Mouse (Mus musculus) CD8-positive naive resting alpha-beta T cell, adult 2 months (primary cell): ENCODE measurements around the gene Tenm3.

Experiments used
- DNase-seq, 2 experiments: peaks; one replicate each; pipeline ENCODE4 v3.0.0; 2022; ENCODE audit warnings: low read depth in 2 of 2, low spot score in 2 of 2

Tenm3 gene

DNA sequence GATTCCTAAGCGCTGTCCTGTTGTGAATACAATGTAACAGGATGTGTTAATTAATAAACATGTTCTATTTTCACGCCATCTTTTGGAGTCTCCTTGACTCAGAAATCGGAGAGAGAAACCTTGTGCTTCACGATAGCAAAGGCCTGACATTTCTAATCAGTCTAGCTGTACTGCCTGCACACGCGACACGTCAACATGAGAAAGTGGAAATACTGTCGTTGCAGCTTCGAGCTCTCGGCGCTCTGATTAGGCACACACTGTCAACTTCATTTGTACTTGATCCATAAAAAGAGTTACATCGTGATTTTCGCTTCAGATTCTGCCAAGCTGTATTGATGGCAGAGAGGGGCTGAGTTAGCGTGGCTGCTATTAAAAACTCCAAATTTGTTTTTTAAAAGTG lies 247.4 kb downstream of the Tenm3 start:
- no peak for DNase-seq

DNA sequence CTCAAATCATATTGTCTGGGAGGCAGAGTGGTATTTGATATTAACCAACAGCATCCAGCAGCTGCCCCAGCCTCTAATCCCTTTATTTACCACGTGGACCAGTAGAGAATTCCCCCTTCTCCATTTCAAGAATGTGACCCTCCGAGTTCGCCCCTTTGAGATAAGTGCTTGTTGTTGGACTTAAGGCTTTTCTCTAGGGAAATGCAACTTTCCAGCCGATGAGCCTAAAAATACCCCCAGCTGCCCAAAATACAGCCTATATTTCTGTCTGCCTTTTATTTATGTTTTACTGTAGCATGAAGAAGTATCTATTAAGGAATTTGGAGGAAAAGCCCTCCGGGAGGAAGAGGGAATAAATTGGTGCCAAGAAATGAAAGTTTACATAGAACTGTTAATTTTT lies 251.9 kb downstream of the Tenm3 start:
- no peak for DNase-seq

DNA sequence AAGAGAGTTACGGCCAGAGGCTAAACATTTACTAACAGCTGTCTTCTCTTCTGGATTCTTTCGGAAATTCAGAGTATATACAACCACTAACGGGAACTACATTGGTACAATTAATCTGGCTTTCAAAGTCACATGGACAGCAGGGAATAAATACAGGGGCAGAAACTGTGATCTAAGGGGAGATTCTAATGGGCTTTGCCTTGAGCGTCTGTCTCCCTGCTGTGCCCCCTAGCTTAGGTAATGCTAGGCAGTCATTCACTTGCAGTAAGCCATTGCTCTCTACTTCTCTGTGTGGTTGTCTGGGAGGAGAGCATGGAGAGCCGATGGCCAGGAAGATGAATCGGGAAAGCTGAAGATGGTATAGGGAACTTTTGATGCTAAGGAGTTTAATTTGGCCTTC lies 264.0 kb downstream of the Tenm3 start:
- DNase-seq, result no peak

DNA sequence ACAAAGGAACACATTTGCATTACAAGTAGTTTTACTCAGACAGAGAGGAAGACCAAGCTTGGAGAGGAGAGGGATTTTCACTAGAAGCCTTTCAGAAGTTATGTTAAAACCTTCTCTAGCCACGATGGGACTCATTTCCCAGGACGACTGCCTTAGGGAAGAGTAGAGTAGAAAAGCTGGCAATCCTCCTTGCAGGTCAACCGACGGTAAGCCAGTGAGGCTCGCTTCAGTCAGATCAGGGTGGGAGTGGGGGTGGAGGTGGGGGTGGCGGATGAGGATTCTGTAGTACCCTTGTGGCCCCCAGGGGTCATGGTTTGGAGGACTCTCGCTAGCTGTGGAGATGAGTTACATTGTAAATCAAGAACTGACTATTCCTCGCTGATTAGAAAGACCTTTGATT lies 264.6 kb downstream of the Tenm3 start:
- DNase-seq, result no peak

- DNase-seq, result no peak
These were observed 270.8 kb downstream of the Tenm3 start for GRCm38 (mm10) chr8:48572941-48573340.

- DNase-seq, result no peak
These were observed 271.4 kb downstream of the Tenm3 start for GRCm38 (mm10) chr8:48572345-48572744.

GRCm38 (mm10) chr8:48568608-48569007 lies 275.1 kb downstream of the Tenm3 start:
- no peak for DNase-seq

DNA sequence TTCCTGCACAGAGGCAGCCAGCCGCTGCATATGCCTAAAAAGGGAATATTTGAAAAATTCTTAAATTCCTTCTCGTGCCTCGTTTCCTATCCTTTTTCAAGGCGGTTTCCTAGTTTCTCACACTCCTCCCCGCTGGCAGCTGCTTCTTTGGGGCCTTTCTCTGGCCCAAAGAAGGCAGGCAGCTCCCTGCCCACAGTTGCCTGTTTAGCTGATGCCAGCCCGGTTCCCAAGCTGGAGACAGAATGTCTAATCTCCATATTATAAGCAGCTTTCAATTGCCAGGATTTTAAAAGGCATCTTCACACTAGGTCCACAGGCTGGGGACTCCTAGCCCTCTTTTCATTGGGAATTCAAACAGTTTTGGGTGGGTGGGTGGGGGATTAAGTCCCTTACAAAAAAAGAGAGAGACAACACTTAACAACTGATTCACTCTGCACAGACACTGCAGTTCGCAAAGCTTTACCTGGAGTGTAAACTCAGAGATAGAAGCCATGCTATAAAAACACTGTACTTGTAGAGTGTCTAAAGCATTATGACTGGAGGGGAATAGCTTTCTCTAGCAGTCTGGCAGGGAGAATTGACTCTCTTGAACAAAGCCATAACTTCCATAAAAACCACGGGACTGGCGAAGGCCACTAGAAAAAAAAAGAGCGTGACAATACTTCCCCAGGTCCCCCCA lies 275.7 kb downstream of the Tenm3 start:
- no peak for DNase-seq

- DNase-seq, result no peak
These were observed 283.5 kb downstream of the Tenm3 start for GRCm38 (mm10) chr8:48560227-48560626.

- no peak for DNase-seq
These were observed 288.1 kb downstream of the Tenm3 start for GRCm38 (mm10) chr8:48555546-48556141.

- DNase-seq, result no peak
These were observed 288.8 kb downstream of the Tenm3 start for GRCm38 (mm10) chr8:48554762-48555545.

DNA sequence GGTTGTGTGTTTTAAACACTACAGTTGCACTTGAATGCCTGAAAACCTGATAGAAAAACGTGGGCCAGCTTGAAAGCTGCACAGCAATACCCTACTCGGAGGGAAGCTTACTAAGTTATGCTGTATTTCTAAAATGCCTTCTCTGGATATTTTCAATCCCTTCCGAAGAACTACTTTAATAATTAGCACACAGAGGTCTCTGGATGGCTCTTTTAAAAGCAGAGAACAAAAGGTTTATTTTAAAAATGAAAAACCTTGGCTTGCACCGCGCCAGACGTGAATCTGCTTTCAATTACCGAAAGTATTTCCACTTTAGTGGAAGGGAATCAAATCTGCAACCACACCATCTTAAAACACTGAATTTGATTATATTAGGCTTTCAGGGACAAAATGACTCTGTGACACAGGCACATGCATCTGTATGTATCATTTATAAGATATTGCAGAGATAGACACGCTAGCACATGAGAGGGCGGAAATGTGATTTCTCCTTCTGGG lies 289.9 kb downstream of the Tenm3 start:
- no peak for DNase-seq

DNA sequence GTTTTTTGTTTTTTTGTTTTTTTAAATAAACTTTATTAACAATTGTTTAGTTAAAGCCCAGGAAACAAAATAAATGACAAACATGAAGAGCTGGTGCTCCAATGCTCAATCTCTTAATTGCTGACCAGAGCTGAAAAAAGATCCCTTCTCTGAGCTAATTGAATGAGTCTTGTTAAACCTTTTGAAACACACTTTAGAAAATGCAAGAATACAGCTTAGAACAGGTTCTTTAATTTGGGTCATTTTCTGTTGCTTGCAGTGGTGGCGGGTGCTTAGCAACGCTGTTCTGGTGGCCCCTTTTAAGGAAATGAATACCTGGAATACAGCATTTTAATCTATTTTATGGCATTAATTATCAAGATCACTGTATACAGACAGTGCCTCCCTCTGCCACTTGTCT lies 291.4 kb downstream of the Tenm3 start:
- no peak for DNase-seq

DNA sequence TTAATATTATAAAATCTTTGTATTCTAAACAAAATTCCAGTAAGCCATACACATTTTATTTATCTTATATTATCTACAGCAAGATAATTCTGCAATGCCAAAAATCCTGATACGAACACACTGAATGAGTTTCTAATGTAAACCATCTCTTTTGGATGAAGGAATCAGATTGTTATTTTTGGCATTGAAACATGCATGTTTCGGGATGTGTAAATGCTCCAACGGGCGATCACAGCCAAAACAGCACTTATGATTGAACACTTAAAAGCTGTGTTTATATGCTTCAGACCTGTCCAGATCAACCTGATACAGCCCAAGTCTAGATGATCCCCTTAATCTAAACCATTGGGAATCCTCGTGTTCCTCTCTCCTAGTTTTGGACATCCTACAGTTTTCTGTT lies 292.4 kb downstream of the Tenm3 start:
- DNase-seq, result no peak

DNA sequence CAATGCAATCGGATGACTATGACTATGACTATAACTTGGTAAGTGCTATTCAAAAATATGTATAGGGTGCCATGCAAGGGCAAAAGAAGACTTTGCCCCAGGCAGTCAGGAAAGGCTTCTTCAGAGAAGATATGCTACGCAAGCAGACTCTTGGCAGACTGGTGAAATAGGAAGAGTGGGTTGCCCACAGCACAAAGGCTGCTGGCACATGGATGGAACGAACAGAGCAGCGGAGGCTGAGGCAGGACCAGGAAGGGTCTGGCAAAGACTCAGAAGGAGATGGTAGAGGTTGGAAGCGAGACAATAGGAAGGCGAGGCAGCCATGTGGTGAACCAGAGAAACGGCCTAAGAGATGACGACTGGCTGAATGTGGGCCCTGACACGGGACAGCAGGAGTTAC lies 294.8 kb downstream of the Tenm3 start:
- no peak for DNase-seq

DNA sequence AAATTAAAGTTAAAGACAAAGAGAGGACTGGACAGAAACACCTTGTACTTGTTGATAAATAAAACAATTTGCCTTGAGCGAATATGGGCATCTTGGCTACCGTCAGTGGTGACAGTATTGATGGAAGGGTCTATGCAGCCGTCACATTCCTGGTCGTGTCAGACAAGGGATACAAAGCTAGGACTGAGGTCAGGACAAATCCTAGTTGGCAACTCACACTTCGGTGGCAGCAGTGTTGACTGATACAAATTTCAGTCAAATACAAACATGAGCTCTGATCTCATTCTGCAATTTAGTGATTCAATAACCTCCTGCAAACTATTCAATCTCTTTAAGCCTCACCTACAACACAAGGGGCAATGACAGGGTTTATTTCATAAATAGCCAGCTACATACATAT lies 298.1 kb downstream of the Tenm3 start:
- no peak for DNase-seq

GRCm38 (mm10) chr8:48544840-48545239 lies 298.9 kb downstream of the Tenm3 start:
- no peak for DNase-seq

- no peak for DNase-seq
These were observed 301.6 kb downstream of the Tenm3 start for GRCm38 (mm10) chr8:48542141-48542540.

GRCm38 (mm10) chr8:48540894-48541293 lies 302.9 kb downstream of the Tenm3 start:
- DNase-seq, result no peak

GRCm38 (mm10) chr8:48535833-48536232 lies 307.9 kb downstream of the Tenm3 start:
- DNase-seq, result no peak

- no peak for DNase-seq
These were observed 312.0 kb downstream of the Tenm3 start for GRCm38 (mm10) chr8:48531795-48532194.

DNA sequence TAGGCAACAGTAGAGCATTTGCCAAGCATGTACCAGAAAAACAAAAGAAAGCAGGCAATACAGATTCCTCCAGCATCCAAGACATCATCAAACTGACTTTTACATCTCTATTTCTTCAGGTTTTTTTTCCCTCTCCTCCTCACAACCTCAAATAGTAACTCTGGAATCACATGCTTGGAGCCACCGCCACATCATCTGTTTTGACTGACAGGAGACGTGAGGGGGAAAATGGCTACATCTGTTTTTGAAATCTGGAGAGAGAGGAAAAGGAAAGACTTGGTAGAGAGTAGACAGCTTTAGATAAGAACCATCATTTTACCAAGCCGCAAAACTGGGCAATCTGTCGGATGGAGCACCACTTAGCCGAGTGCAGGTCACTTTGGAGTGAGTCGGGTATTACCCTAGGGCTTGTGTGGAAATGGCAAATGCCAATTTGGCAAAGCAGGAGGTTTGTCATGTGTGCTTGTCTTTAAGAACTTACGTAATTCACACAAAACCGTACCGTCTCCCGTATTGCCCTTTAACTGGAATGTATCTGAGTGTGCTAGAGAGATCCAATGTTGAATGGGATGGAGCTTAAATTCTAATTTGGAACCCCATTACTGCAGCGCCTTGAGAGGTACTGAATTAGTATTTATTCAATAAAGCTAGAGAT lies 312.7 kb downstream of the Tenm3 start:
- DNase-seq, result no peak
